Mouse (Mus musculus): ENCODE results near the gene Gria2.

Gria2 gene

GRCm38 (mm10) chr3:80776628-80777027, 26.0 kb downstream of the Gria2 start:
- in situ Hi-C loops (cut with MseI, MboI) = no loop called here

GRCm38 (mm10) chr3:80775971-80776370, 26.7 kb downstream of the Gria2 start:
- in situ Hi-C loops (cut with MseI, MboI) = no loop called here

- in situ Hi-C loops (cut with MseI, MboI) = no loop called here
Observed at GRCm38 (mm10) chr3:80774005-80774764, 28.4 kb downstream of the Gria2 start.

- in situ Hi-C loops (cut with MseI, MboI) = no loop called here
Observed at GRCm38 (mm10) chr3:80773232-80773631, 29.4 kb downstream of the Gria2 start.

GRCm38 (mm10) chr3:80769506-80770235, 33.0 kb downstream of the Gria2 start:
- in situ Hi-C loops (cut with MseI, MboI) = no loop called here

- in situ Hi-C loops (cut with MseI, MboI) = no loop called here
Observed at GRCm38 (mm10) chr3:80758955-80759354, 43.7 kb downstream of the Gria2 start.

GRCm38 (mm10) chr3:80758363-80758762, 44.3 kb downstream of the Gria2 start:
- in situ Hi-C loops (cut with MseI, MboI) = no loop called here

- in situ Hi-C loops (cut with MseI, MboI) = no loop called here
Observed at GRCm38 (mm10) chr3:80750786-80751185, 51.8 kb downstream of the Gria2 start.

GRCm38 (mm10) chr3:80725205-80725604, 77.4 kb downstream of the Gria2 start:
- in situ Hi-C loops (cut with MseI, MboI) = no loop called here

- in situ Hi-C loops (cut with MseI, MboI) = no loop called here
Observed at GRCm38 (mm10) chr3:80713123-80713522, 89.5 kb downstream of the Gria2 start.

- in situ Hi-C loops (cut with MseI, MboI) = no loop called here
Observed at GRCm38 (mm10) chr3:80708992-80709391, 93.6 kb downstream of the Gria2 start.

GRCm38 (mm10) chr3:80702173-80702572, 100.5 kb downstream of the Gria2 start:
- in situ Hi-C loops (cut with MseI, MboI) = no loop called here

- in situ Hi-C loops (cut with MseI, MboI) = no loop called here
Observed at GRCm38 (mm10) chr3:80697523-80697922, 105.1 kb downstream of the Gria2 start.

GRCm38 (mm10) chr3:80694965-80695364, 107.7 kb downstream of the Gria2 start:
- in situ Hi-C loops (cut with MseI, MboI) = no loop called here

- in situ Hi-C loops (cut with MseI, MboI) = no loop called here
Observed at GRCm38 (mm10) chr3:80665105-80665504, 137.5 kb downstream of the Gria2 start.

GRCm38 (mm10) chr3:80663293-80663692, 139.3 kb downstream of the Gria2 start:
- in situ Hi-C loops (cut with MseI, MboI) = no loop called here

GRCm38 (mm10) chr3:80661838-80662237, 140.8 kb downstream of the Gria2 start:
- in situ Hi-C loops (cut with MseI, MboI) = no loop called here

GRCm38 (mm10) chr3:80652213-80652612, 150.4 kb downstream of the Gria2 start:
- in situ Hi-C loops (cut with MseI, MboI) = no loop called here
